Mouse (Mus musculus): ENCODE data around the gene Cyp3a57.
"Not testable (repeated sequence)": the region's sequence is repeated elsewhere in the genome, so short reads cannot be mapped to it uniquely, and the experiment has no call there.

Cyp3a57 gene

GRCm38 (mm10) chr5:145344941-145345340, at the start of gene Cyp3a57:
TSS of gene Cyp3a57 (plus strand) at chr5:145345279.
- DNase-seq: no peak

DNA sequence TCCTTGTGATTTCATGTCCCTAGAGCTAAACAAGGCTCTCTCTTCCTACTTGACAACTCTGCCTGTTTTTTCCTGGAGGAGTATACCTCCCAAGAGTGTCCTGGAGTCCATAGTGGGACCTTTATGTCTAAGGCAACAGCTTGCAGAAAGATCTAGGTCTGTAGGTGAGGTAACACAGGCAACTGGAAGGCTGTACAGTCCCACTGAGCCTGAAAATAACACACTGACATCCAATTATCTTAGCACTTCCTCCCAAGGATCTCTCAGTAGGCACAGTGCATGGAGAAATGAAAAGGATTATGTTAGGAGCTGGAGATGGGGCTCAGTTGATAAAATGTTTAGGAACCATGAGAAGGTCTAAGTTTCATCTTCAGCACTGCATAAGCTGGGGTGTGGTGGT, 44.6 kb upstream of the Cyp3a57 start:
- DNase-seq: no peak

DNA sequence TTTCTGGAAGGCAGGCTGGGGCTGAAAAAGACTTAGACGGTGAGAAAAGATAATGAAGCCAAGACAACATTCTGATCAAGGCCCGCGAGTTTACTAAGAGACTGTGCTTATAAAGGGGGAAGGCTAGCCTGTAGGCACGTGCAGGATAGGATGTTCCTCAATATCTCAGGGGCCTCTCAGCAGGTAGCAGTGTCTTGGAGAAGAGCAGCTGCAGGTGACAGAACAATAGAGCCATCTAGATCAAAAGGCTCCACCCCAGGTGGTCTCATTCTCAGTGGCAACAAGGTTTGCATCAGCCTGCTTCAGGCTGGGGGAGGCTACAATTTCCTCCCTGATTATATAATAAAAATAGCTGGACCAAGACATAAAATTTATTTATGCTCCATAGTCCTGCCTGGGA, 43.3 kb upstream of the Cyp3a57 start:
- DNase-seq: not testable (repeated sequence)

DNA sequence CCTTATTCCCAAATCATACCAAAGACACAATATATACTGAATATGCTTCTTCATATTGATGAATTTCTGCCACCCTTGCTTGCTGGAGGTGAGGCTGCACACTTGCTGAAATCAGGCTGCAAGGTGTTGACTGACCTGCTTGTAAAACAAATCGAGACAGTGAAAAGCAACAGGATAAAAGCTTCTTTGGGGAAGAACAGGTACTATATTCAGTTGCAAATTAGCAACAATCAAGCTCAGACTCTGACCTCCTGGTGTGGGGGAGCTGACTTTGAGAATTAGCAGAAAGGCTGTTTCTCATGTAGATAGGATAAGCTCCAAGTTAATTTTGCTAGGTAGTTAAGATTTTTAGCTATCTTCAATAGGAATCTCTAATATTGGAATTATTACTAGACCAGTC, 42.7 kb upstream of the Cyp3a57 start:
- DNase-seq: no peak

GRCm38 (mm10) chr5:145306953-145307352, 38.1 kb upstream of the Cyp3a57 start:
- DNase-seq: not testable (repeated sequence)

DNA sequence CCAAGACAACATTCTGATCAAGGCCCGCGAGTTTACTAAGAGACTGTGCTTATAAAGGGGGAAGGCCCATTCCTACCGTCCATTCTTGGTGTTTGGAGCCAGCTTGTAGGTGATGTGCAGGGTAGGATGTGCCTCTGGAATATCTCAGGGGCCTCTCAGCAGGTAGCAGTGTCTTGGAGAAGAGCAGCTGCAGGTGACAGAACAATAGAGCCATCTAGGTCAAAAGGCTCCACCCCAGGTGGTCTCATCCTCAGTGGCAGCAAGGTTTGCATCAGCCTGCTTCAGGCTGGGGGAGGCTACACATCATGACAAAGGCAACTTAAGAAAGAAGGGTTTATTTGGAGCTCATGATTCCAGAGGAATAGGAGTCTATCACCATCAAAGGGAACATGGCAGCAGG, 37.3 kb upstream of the Cyp3a57 start:
- DNase-seq: not testable (repeated sequence)

DNA sequence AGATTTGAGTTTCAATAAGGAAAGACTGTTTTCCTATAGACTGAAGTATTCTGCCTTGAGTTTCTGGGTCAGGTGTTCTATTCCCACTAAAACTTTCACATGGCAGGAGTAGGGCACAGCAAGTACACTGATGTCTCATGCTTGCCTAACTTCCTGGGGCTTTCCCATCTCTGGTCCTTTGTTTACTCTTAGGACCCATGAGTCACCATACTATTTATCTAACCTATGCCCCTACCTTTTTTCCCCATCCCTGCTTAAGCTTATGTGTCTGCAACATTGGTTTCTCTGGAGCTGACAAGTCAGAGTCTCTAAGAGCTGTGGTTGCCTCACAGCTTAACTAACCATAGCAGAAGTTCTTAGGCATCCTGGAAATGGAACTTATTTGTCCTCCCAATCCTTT, 31.2 kb upstream of the Cyp3a57 start:
- DNase-seq: no peak

GRCm38 (mm10) chr5:145317141-145317540, 27.9 kb upstream of the Cyp3a57 start:
- no peak for DNase-seq

DNA sequence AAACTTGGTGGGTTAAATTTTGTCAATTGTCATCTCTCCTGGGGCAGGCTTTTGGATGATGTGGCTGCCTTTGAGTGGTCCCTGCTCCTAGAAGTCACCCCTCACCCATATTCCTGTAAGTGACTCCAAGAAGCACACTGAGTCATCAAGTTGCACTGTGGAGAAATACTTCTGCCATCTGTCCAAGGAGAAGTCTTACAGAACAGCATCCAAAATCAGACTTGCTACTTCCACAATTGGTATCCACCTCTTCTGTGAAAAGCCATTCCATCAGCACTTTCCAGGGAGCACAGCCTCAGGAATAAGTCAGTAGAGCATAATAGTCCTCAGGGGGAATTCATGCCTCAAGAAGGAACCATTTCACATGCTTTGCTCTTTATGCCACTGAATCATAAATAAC, 6.3 kb upstream of the Cyp3a57 start:
- peak; percentile 45 for DNase-seq

DNA sequence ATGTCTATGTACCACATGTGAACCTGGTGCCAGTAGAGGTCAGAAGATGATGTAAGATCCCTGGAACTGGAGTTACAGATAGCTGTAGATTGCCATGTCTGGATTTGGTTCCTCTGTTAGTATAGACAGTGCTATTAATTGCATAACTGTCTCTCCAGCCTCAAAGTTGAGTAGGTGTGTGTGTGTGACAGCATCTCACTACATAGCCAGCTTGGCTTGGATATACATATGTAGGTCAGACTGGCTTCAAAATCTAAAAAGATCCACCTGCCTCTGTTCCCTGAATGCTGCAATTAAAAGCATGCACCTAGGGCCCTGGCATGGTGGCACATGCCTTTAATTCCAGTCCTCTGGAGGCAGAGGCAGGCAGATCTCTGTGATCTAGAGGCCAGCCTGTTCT, 4.6 kb downstream of the Cyp3a57 start:
- no peak for DNase-seq

DNA sequence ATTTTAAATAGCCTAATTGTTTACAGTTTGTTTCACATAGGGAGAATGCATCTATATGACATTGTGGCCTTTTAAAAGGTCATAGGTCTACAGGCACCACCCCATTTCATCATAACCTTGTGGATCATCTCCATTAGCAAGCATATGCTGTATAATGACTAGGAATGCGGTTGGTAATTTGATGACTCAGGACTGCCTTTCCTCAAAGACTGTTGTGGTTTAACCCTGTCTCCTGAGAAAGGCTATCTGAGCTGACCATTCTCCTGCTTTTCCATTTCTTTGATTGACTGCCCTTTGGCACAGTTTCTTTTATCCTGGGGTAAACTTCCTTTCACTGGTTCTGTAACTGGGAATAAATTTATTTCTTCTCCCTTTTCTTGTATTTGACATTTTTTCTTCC, 8.0 kb downstream of the Cyp3a57 start:
- no peak for DNase-seq

DNA sequence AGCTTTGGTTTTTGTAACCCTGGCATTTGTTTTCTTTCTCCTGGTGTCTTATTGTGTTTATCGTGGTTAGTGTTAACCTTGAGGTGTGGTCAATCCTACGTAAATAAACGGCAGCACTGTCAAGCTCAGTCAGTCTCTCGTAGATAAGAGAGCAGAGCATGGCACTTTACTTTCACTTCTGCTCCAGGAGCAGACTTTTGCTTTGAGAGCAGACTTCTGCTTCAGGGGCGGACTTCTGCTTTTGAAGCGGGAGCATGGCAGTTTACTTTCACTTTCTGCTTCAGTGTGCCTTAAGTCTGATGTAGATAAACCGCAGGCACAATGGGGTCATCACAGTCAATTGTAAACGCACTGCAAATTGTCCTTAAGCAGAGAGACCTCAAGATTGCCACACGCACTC, 70.3 kb downstream of the Cyp3a57 start:
- DNase-seq: not testable (repeated sequence)

DNA sequence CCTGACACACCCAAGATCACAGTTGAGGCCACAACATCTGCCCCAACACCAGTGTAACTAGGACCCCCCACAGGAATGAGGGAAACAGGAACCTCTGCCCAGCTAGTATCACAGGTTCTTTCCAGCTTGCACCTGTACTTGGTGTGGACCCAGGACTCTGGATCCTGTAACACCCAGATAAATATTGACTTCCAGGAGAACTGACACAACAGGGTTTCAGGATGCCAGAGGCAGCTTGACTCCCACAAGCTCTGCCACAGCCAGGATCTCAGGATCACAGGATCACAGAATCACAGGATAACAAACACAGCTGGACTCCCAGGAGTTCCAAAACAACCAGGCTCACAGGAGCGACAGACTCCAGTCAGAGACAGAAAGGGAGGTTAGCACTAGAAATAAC, 77.2 kb downstream of the Cyp3a57 start:
- DNase-seq: no peak

- DNase-seq: no peak
Observed at GRCm38 (mm10) chr5:145431004-145431403, 85.9 kb downstream of the Cyp3a57 start.

- DNase-seq: no peak
Observed at GRCm38 (mm10) chr5:145433688-145434087, 88.6 kb downstream of the Cyp3a57 start.
